Mouse (Mus musculus) midbrain, embryonic 16.5 days (tissue): Measurements from ENCODE around the gene Vcl. TPM values are rescaled to one million over a fixed set of nuclear protein-coding genes. Genes with fewer than 3 reads are reported as not detected.

Experiments used
- ATAC-seq: fragments of 200-750 bp; cut with Nextera tagmentation; 2 replicates; pipeline ENCODE4 v1.8.0; 2017; ENCODE audit warnings: moderate TSS enrichment
- H3K27ac ChIP-seq: fragments of 300-500 bp; sonication (generic); 2 replicates; pipeline ENCODE4 v1.5.1; 2014; ENCODE audit warnings: mild to moderate bottlenecking, low read length, mixed read lengths
- H3K27me3 ChIP-seq: fragments of 300-500 bp; sonication (generic); 2 replicates; pipeline ENCODE4 v1.6.1; 2014; ENCODE audit warnings: low read depth, low read length, mixed read lengths; ENCODE audit not compliant: control insufficient read depth, insufficient read depth
- H3K36me3 ChIP-seq: fragments of 300-500 bp; sonication (generic); 2 replicates; pipeline ENCODE4 v1.6.1; 2014; ENCODE audit warnings: mild to moderate bottlenecking, low read length, moderate library complexity, mixed read lengths; ENCODE audit not compliant: control insufficient read depth, insufficient read depth
- H3K4me1 ChIP-seq: fragments of 300-500 bp; sonication (generic); 2 replicates; pipeline ENCODE4 v1.6.1; 2014; ENCODE audit warnings: mild to moderate bottlenecking, low read length, mixed read lengths; ENCODE audit not compliant: control insufficient read depth, insufficient read depth
- H3K4me2 ChIP-seq: fragments of 300-500 bp; sonication (generic); 2 replicates; pipeline ENCODE4 v1.6.1; 2014; ENCODE audit warnings: mild to moderate bottlenecking, low read length, mixed read lengths
- H3K4me3 ChIP-seq: fragments of 300-500 bp; sonication (generic); 2 replicates; pipeline ENCODE4 v1.5.1; 2014; ENCODE audit warnings: low read depth, mild to moderate bottlenecking, low read length, moderate library complexity, mixed read lengths
- H3K9ac ChIP-seq: fragments of 300-500 bp; sonication (generic); 2 replicates; pipeline ENCODE4 v1.6.1; 2014; ENCODE audit warnings: low read depth, low read length, mixed read lengths
- H3K9me3 ChIP-seq: fragments of 300-500 bp; sonication (generic); replicated peaks from 2 replicates; pipeline ENCODE4 v1.6.1; 2014; ENCODE audit warnings: mild to moderate bottlenecking, low read length, mixed read lengths; ENCODE audit not compliant: control insufficient read depth, poor library complexity, severe bottlenecking
- WGBS: fragments of 180-500 bp; shearing (Covaris S2); extraction: QIAGEN DNeasy Blood & Tissue Kit; methylation state at CpG from one replicate; pipeline ENCODE4 v1.1.7; 2014; 5-methylcytosine and 5-hydroxymethylcytosine counted together
- polyA plus RNA-seq: library from polyadenylated mRNA; unstranded; fragments of >200 nt; fragmentation: Nextera tagmentation; extraction: Ambion mirVana; gene quantifications from 2 replicates; pipeline ENCODE4 v1.2.1, GENCODE M21; 2015

Gene Vcl
- polyA plus RNA-seq, 1 experiment from 2014 or later = 11.9 TPM

DNA sequence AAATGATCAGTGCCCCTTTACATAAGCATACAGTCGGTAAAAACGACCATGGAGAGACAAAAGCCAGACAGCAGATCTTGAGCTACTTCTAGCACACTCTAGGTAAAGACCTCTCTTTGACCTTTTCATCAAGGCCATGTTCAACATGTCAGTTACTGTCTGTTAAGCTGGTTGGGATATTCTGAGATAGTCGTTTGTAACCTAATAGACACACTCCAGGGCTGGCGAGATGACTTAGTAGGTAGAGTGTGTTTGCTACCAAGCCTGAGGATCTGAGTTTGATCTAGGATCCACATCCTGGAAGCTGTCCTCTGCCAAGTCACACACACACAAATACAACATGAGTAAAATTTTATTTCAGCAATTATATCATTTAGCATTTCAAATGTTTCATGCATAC is 110.4 kb downstream of the Vcl start:
- Histone ChIP-seq H3K27ac (no peak overlapping the region), H3K4me3 (no peak overlapping the region), H3K36me3 (peaks cover 22% of the 10 kb centered on the region), H3K27me3 (no peaks in the 10 kb centered on the region), H3K4me1 (no peaks in the 10 kb centered on the region), H3K9me3 (no peaks in the 10 kb centered on the region), H3K9ac (no peak overlapping the region), H3K4me2 (no peak overlapping the region)
- 91% methylated on average over 4 of the region's 4 CpGs for WGBS
- ATAC-seq = no peak

DNA sequence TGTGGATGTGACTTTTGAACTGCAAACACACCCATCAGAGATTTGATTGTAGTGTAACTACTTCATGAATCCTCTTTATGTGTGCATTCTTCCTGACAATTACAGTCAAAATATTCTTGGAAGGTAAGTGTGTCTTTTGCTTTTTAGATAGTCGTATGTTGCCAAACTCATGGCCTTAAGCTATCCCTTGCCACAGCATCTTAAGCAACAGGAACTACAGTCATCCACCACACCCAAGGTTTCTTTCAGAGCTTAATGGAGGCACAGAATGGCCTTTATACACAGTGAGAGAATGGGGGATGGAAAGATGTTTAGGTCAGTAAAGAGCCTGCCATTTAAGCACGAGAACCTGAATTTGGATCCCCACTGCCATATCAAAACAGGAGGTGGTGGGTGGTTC is 118.6 kb downstream of the Vcl start:
- H3K4me2 ChIP-seq = no peak overlapping the region
- H3K9ac ChIP-seq = no peak overlapping the region
- peaks cover 8% of the 10 kb centered on the region for H3K4me1 ChIP-seq
- no peak for ATAC-seq
- no peaks in the 10 kb centered on the region for H3K9me3 ChIP-seq
- H3K27me3 ChIP-seq = no peaks in the 10 kb centered on the region
- no peak overlapping the region for H3K4me3 ChIP-seq
- H3K27ac ChIP-seq = no peak overlapping the region
- 92% methylated on average over 2 of the region's 2 CpGs for WGBS
- H3K36me3 ChIP-seq = peaks cover 3% of the 10 kb centered on the region; the same call in 1 of the 2 replicates

GRCm38 (mm10) chr14:21048879-21049278 is 119.7 kb downstream of the Vcl start:
- H3K27me3 ChIP-seq = no peaks in the 10 kb centered on the region
- no peaks in the 10 kb centered on the region for H3K9me3 ChIP-seq
- no peak for ATAC-seq
- H3K4me2 ChIP-seq = no peak overlapping the region
- H3K4me1 ChIP-seq = peaks cover 8% of the 10 kb centered on the region
- H3K36me3 ChIP-seq = peaks cover 3% of the 10 kb centered on the region; the same call in 1 of the 2 replicates
- H3K4me3 ChIP-seq = no peak overlapping the region
- H3K27ac ChIP-seq = no peak overlapping the region
- no peak overlapping the region for H3K9ac ChIP-seq

DNA sequence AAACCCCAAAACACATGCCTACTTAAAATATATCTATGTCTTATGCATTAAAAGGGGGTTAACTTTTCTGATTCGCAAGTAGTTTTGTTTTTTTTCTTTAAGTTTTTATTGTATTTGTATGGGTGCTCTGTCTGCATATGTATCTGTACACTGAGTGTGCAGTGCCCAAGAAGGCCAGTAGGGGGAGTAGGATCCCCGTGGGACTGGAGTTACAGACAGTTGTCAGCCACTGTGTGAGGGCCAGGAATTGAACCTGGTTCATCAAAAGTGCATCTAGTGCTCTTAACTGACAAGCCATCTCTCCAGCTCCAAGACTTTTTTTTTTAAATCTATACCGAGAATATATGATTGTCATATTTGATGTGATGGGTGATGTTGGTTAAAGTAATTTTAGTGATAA is 121.5 kb downstream of the Vcl start:
- WGBS = 75% methylated on average over 3 of the region's 3 CpGs
- Histone ChIP-seq H3K4me3 (no peak overlapping the region), H3K4me1 (peaks cover 8% of the 10 kb centered on the region), H3K36me3 (no peaks in the 10 kb centered on the region), H3K4me2 (no peak overlapping the region; the same call in 1 of the 2 replicates), H3K27ac (no peak overlapping the region), H3K9ac (no peak overlapping the region), H3K27me3 (no peaks in the 10 kb centered on the region), H3K9me3 (no peaks in the 10 kb centered on the region)
- ATAC-seq = no peak

- peaks cover 8% of the 10 kb centered on the region for H3K4me1 ChIP-seq
- H3K9ac ChIP-seq = peak overlapping the region; percentile 88
- H3K27me3 ChIP-seq = no peaks in the 10 kb centered on the region
- H3K4me2 ChIP-seq = peak overlapping the region; percentile 77
- H3K27ac ChIP-seq = peak overlapping the region; percentile 96
- H3K36me3 ChIP-seq = no peaks in the 10 kb centered on the region
- peak overlapping the region; percentile 87 for H3K4me3 ChIP-seq
- ATAC-seq = no peak; the same call in 1 of the 2 replicates
- 9% methylated on average over 28 of the region's 28 CpGs for WGBS
- no peaks in the 10 kb centered on the region for H3K9me3 ChIP-seq
Observed at GRCm38 (mm10) chr14:21051380-21052111, 122.3 kb downstream of the Vcl start.

DNA sequence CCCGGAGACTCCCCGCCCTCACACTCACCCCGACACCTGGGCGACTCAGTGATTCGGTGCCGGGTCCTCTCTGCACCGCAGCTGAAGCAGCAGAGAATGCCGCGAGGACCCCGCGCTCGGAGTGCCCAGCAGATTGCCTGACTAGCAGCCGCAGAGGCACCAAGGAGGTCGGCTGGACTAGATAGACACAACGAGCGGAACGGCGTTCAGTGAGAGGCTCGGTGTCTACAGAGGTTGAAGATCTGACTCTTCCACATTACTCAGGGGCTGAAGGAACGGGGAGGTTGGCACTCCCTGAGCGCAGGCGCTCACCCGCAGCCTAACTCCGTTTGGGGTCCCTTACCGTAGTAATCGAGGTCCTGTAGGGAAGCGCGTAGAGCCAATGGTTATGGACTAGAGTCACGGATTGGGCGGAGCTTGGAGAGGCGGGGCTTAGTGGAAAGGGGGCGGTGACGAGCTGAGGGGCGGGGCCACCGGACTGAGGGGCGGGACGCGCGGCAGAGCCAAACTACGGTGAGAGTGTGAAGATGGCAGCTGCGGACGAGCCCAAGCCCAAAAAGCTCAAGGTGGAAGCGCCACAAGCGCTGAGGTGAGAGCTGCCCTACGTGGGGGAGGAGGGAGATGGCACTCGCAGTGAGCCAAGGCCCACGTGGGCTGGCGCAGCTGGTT is 123.0 kb downstream of the Vcl start, which contains the start of the genes Ap3m1 and Adk:
Gene Ap3m1, minus strand, starts transcription at position 397 of the 669 bp plus-strand sequence.
Gene Adk, plus strand, starts transcription at position 463 of the 669 bp plus-strand sequence.
- under 1% methylated on average over 46 of the region's 48 CpGs for WGBS
- peak; percentile 98 for ATAC-seq

DNA sequence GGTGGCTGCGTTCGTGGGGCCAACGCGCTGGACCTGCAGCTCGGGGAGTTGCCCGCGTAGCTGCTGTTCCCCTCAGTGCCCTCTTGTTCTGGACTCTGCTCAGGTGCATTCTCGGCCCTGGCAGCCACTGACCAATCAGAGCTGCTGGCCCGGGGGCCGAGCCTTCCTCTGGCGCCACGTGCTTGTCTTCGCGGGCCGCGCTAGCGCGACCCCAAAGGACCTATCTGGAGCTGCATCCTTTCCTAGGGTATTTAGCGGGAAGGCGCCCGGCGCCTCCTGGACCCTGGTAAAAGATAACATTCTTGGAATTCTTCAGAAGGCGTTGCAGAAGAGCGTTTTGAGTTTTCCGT is 123.6 kb downstream of the Vcl start:
- H3K36me3 ChIP-seq = no peaks in the 10 kb centered on the region
- H3K4me1 ChIP-seq = peaks cover 8% of the 10 kb centered on the region
- peak overlapping the region; percentile 87 for H3K4me3 ChIP-seq
- H3K27ac ChIP-seq = peak overlapping the region; percentile 96
- peak overlapping the region; percentile 77 for H3K4me2 ChIP-seq
- no peaks in the 10 kb centered on the region for H3K27me3 ChIP-seq
- H3K9me3 ChIP-seq = no peaks in the 10 kb centered on the region
- WGBS = 0% methylated on average over 25 of the region's 25 CpGs
- ATAC-seq = peak; percentile 87
- peak overlapping the region; percentile 88 for H3K9ac ChIP-seq

More for the DNA sequence above, 123.0 kb downstream of the Vcl start, which contains the start of the genes Ap3m1 and Adk:
- Histone ChIP-seq H3K4me3 (peak within 1 kb of the TSS; percentile 87), H3K27ac (peak within 1 kb of the TSS; percentile 96), H3K36me3 (no peaks in the 10 kb centered on the region), H3K4me2 (peak within 1 kb of the TSS; percentile 77), H3K27me3 (no peaks in the 10 kb centered on the region), H3K4me1 (peaks cover 8% of the 10 kb centered on the region), H3K9ac (peak within 1 kb of the TSS; percentile 88), H3K9me3 (no peaks in the 10 kb centered on the region)

- Histone ChIP-seq H3K4me2 (peak overlapping the region; percentile 77), H3K27me3 (no peaks in the 10 kb centered on the region), H3K4me1 (peaks cover 8% of the 10 kb centered on the region), H3K4me3 (peak overlapping the region; percentile 87), H3K9me3 (no peaks in the 10 kb centered on the region), H3K27ac (no peak overlapping the region), H3K36me3 (no peaks in the 10 kb centered on the region), H3K9ac (peak overlapping the region; percentile 88)
- ATAC-seq = no peak
- WGBS = 10% methylated on average over 8 of the region's 8 CpGs
Observed at GRCm38 (mm10) chr14:21053151-21053550, 124.0 kb downstream of the Vcl start.

GRCm38 (mm10) chr14:21053586-21053985 is 124.4 kb downstream of the Vcl start:
- no peak overlapping the region for H3K9ac ChIP-seq
- 47% methylated on average over 7 of the region's 7 CpGs for WGBS
- peak overlapping the region; percentile 77 for H3K4me2 ChIP-seq
- no peak overlapping the region for H3K4me3 ChIP-seq
- no peaks in the 10 kb centered on the region for H3K27me3 ChIP-seq
- no peak overlapping the region for H3K27ac ChIP-seq
- no peaks in the 10 kb centered on the region for H3K9me3 ChIP-seq
- no peak for ATAC-seq
- H3K4me1 ChIP-seq = peaks cover 8% of the 10 kb centered on the region
- no peaks in the 10 kb centered on the region for H3K36me3 ChIP-seq
